Mouse (Mus musculus) limb, embryonic 14.5 days (tissue): ENCODE measurements around the gene Lhx2. TPM values are rescaled to one million over a fixed set of nuclear protein-coding genes. Genes with fewer than 3 reads are reported as not detected.

Source experiments
- ATAC-seq: fragments of 200-750 bp; cut with Nextera tagmentation; 2 replicates; pipeline ENCODE4 v1.8.0; 2017; ENCODE audit warnings: low read depth, moderate number of reproducible peaks, moderate TSS enrichment; ENCODE audit not compliant: low FRiP score
- DNase-seq: peaks from one replicate; pipeline ENCODE4 v3.0.0-alpha.2; 2015; ENCODE audit warnings: low spot score
- H3K27ac ChIP-seq: fragments of 300-500 bp; sonication (generic); replicated peaks from 2 replicates; pipeline ENCODE4 v1.5.1; 2014; ENCODE audit warnings: low read depth, mild to moderate bottlenecking, low read length, moderate library complexity, mixed read lengths
- H3K27me3 ChIP-seq: fragments of 300-500 bp; sonication (generic); 2 replicates; pipeline ENCODE4 v1.6.1; 2014; ENCODE audit warnings: low read length, mixed read lengths; ENCODE audit not compliant: control insufficient read depth, insufficient read depth
- H3K36me3 ChIP-seq: fragments of 300-500 bp; sonication (generic); 2 replicates; pipeline ENCODE4 v1.6.1; 2014; ENCODE audit warnings: mild to moderate bottlenecking, low read length, moderate library complexity, mixed read lengths; ENCODE audit not compliant: control insufficient read depth, insufficient read depth
- H3K4me1 ChIP-seq: fragments of 300-500 bp; sonication (generic); 2 replicates; pipeline ENCODE4 v1.6.1; 2014; ENCODE audit warnings: antibody characterized with exemption, low read length, mixed read lengths; ENCODE audit not compliant: control insufficient read depth, insufficient read depth
- H3K4me2 ChIP-seq: fragments of 300-500 bp; sonication (generic); replicated peaks from 2 replicates; pipeline ENCODE4 v1.6.1; 2014; ENCODE audit warnings: low read depth, mild to moderate bottlenecking, low read length, moderate library complexity; ENCODE audit not compliant: severe bottlenecking
- H3K4me3 ChIP-seq: fragments of 300-500 bp; sonication (generic); replicated peaks from 2 replicates; pipeline ENCODE4 v1.5.1; 2014; ENCODE audit warnings: low read length
- H3K9ac ChIP-seq: fragments of 300-500 bp; sonication (generic); 2 replicates; pipeline ENCODE4 v1.6.1; 2014; ENCODE audit warnings: mild to moderate bottlenecking, low read depth, low read length, moderate library complexity; ENCODE audit not compliant: severe bottlenecking
- H3K9me3 ChIP-seq: fragments of 300-500 bp; sonication (generic); 2 replicates; pipeline ENCODE4 v1.6.1; 2016; ENCODE audit warnings: low read length; ENCODE audit not compliant: control insufficient read depth
- POLR2A ChIP-seq: fragments of 200-500 bp; IDR thresholded peaks from 2 replicates; pipeline ENCODE4 v1.8.0; 2012; ENCODE audit warnings: inconsistent platforms, mild to moderate bottlenecking, moderate library complexity, borderline replicate concordance; ENCODE audit not compliant: insufficient read depth, insufficient read length; ENCODE audit errors: extremely low read depth
- WGBS: fragments of 180-500 bp; shearing (Covaris S2); extraction: QIAGEN DNeasy Blood & Tissue Kit; methylation state at CpG from one replicate; pipeline ENCODE4 v1.1.7; 2014; 5-methylcytosine and 5-hydroxymethylcytosine counted together
- polyA plus RNA-seq, 2 experiments: library from polyadenylated mRNA; depleted of rRNA in 1 of 2; stranded (reverse) in 1 of 2; unstranded in 1 of 2; fragments of >200 nt; fragmentation: Nextera tagmentation in 1 of 2; extraction: Ambion mirVana in 1 of 2; gene quantifications; 2 replicates each; pipeline versions ENCODE4 v1.2.1 to v1.2.3; 2012 to 2014

Gene Lhx2
- polyA plus RNA-seq, 2 experiments: 8.7 to 27.5 TPM

GRCm38 (mm10) chr2:38339910-38340625 lies 987 bp downstream of the Lhx2 start:
- Histone ChIP-seq H3K9ac (peak overlapping the region; percentile 66), H3K9me3 (no peaks in the 10 kb centered on the region), H3K4me1 (peaks cover 10% of the 10 kb centered on the region), H3K27ac (no peak overlapping the region), H3K4me3 (peak overlapping the region; percentile 53), H3K36me3 (no peaks in the 10 kb centered on the region), H3K4me2 (peak overlapping the region; percentile 97), H3K27me3 (peaks cover 80% of the 10 kb centered on the region)
- WGBS: 6% methylated on average over 9 of the region's 9 CpGs
- no peak for TF ChIP-seq POLR2A
- DNase-seq: no peak
- no peak for ATAC-seq

DNA sequence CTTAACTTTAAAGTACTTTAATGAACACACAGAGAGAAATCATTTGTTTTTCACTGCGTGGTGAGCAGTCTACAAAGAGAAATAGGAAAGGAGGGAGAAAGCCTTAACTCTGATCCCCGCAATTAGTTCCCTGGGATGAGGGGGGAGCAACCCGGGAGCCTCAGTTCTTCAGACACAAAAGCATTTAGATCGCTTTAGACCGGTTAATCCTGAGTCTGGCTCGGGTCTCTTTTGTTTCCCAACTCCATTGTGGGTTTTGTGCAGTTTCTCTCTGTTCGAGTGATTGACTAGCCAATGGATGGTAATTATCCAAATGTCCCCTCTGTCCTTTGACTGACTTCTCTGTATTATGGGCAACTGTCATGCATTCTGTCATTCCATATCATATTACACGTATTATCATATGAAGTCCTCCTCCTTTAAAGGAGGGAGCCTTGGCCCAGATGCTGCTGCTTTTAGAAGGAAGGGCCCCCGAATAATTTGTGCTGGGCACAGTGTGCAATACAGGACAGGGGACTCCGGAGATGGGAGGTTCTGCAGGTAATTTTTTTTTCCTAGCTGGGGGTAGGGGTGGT lies 1.6 kb downstream of the Lhx2 start:
- H3K9me3 ChIP-seq: no peaks in the 10 kb centered on the region
- H3K4me2 ChIP-seq: no peak overlapping the region
- DNase-seq: no peak
- H3K27ac ChIP-seq: no peak overlapping the region
- H3K27me3 ChIP-seq: peaks cover 80% of the 10 kb centered on the region
- no peak overlapping the region for H3K9ac ChIP-seq
- H3K36me3 ChIP-seq: no peaks in the 10 kb centered on the region
- peaks cover 10% of the 10 kb centered on the region for H3K4me1 ChIP-seq
- H3K4me3 ChIP-seq: 0 out of 2 replicates have a peak overlapping the region, but pooled peaks have one; percentile 53
- no peak for TF ChIP-seq POLR2A
- 4% methylated on average over 10 of the region's 10 CpGs for WGBS
- ATAC-seq: no peak

GRCm38 (mm10) chr2:38343573-38343972 lies 4.5 kb downstream of the Lhx2 start:
- ATAC-seq: no peak
- Histone ChIP-seq H3K4me1 (peaks cover 17% of the 10 kb centered on the region), H3K4me2 (no peak overlapping the region), H3K4me3 (no peak overlapping the region), H3K27ac (no peak overlapping the region), H3K9ac (no peak overlapping the region), H3K27me3 (peaks cover 78% of the 10 kb centered on the region), H3K9me3 (no peaks in the 10 kb centered on the region), H3K36me3 (no peaks in the 10 kb centered on the region)
- DNase-seq: no peak
- no peak for TF ChIP-seq POLR2A
- 45% methylated on average over 1 of the region's 1 CpGs for WGBS

DNA sequence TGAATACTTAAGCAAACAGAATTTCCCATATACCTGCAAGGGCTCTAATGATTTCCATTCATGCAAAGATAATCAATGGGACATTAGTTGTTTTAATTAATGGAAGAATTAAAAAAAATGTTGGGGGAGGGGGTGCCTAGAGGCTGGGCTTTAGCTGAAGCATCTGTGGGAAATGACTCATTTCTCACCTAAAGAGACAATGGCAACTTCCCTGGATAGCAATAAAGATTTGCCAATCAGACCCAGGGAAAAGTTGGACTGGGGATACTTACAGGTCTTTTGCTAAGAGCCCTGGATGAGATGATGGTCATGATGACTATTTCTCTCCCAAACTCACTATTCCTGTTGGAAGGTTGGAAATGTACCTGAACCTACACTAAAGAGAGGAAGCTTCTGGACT lies 5.6 kb downstream of the Lhx2 start:
- no peak overlapping the region for H3K4me2 ChIP-seq
- no peak overlapping the region for H3K27ac ChIP-seq
- peaks cover 13% of the 10 kb centered on the region for H3K4me1 ChIP-seq
- DNase-seq (no peak), ATAC-seq (no peak)
- no peak overlapping the region for H3K9ac ChIP-seq
- TF ChIP-seq POLR2A: no peak
- H3K9me3 ChIP-seq: no peaks in the 10 kb centered on the region
- H3K4me3 ChIP-seq: no peak overlapping the region
- peaks cover 80% of the 10 kb centered on the region for H3K27me3 ChIP-seq
- no peaks in the 10 kb centered on the region for H3K36me3 ChIP-seq

- no peak overlapping the region; the same call in 1 of the 2 replicates for H3K4me2 ChIP-seq
- H3K4me3 ChIP-seq: no peak overlapping the region
- H3K4me1 ChIP-seq: peaks cover 15% of the 10 kb centered on the region
- ATAC-seq (no peak), DNase-seq (no peak)
- H3K9me3 ChIP-seq: no peaks in the 10 kb centered on the region
- H3K27me3 ChIP-seq: peaks cover 79% of the 10 kb centered on the region
- H3K36me3 ChIP-seq: no peaks in the 10 kb centered on the region
- 3% methylated on average over 6 of the region's 6 CpGs for WGBS
- H3K27ac ChIP-seq: no peak overlapping the region
- no peak for TF ChIP-seq POLR2A
- no peak overlapping the region for H3K9ac ChIP-seq
Observed at GRCm38 (mm10) chr2:38346417-38346816, 7.3 kb downstream of the Lhx2 start.
